ENCODE assay signal across 22 mouse cellular contexts in genomic region chr10:80981564-80982112, GRCm38 (mm10). TPM values are rescaled to one million over a fixed set of nuclear protein-coding genes. Genes with fewer than 3 reads are reported as not detected.
A peak's percentile ranks its signal among the peaks of the same experiment; 100 is the strongest.
DNase-seq lines count a peak whose midpoint lies in the region; ATAC-seq and TF ChIP-seq lines count a peak whose summit lies in the region.
"Had no signal": no experiment of that assay in that cellular context is flagged by ENCODE, and none has a peak within 500 bp of the region (broad histone marks: within the 10 kb centered on the region; RNA-seq: fewer than 3 reads in every experiment).

No protein-coding gene starts in this region.

- no peaks in the 10 kb centered on the region for H3K9me3 ChIP-seq in intestine, postnatal 0 days (ENCODE audit: control insufficient read depth)
- H3K9me3 ChIP-seq in intestine, embryonic 16.5 days (ENCODE audit: control insufficient read depth, low read length): no peaks in the 10 kb centered on the region
- peaks cover 3% of the 10 kb centered on the region for H3K9me3 ChIP-seq in CH12.LX (replicated peaks; ENCODE audit: low read length)
- H3K9me3 ChIP-seq: hindbrain, embryonic 13.5 days; limb, embryonic 15.5 days; liver, embryonic 15.5 days had no signal

- 60% methylated on average over 7 of the region's 7 CpGs for WGBS in intestine, postnatal 0 days
- WGBS in intestine, embryonic 16.5 days: 60% methylated on average over 7 of the region's 7 CpGs

- in situ Hi-C loops in CH12.LX (cut with MboI; ENCODE audit: low pct_ligation_motif_present, low pct_unique_long_range_greater_than_20kb, low sequenced_read_pairs): no loop called here

- no peak overlapping the region for H3K27ac ChIP-seq in intestine, postnatal 0 days (ENCODE audit: low read depth, low read length)
- H3K27ac ChIP-seq in intestine, embryonic 16.5 days (ENCODE audit: low read length): no peak overlapping the region
- H3K27ac ChIP-seq in CH12.LX (ENCODE audit: insufficient read depth, low read depth): no peak overlapping the region
- H3K27ac ChIP-seq: hindbrain, embryonic 13.5 days; left cerebral cortex, adult 2 months; limb, embryonic 15.5 days; liver, embryonic 15.5 days; macrophage had no signal

- no peaks in the 10 kb centered on the region for H3K79me2 ChIP-seq in CH12.LX (replicated peaks; ENCODE audit: control insufficient read depth, extremely low read depth, insufficient read depth, poor library complexity, severe bottlenecking)

- no peaks in the 10 kb centered on the region for H3K36me3 ChIP-seq in intestine, postnatal 0 days (ENCODE audit: control insufficient read depth, insufficient read depth)
- H3K36me3 ChIP-seq in intestine, embryonic 16.5 days (ENCODE audit: control insufficient read depth, insufficient read depth, low read length): no peaks in the 10 kb centered on the region
- no peaks in the 10 kb centered on the region for H3K36me3 ChIP-seq in CH12.LX (replicated peaks in 1 of 2; ENCODE audit: control insufficient read depth in 1 of 2, insufficient read depth in 1 of 2, low read length in 1 of 2)
- H3K36me3 ChIP-seq: hindbrain, embryonic 13.5 days; limb, embryonic 15.5 days; liver, embryonic 15.5 days had no signal

- DNase-seq in CH12.LX (ENCODE audit: extremely low read depth): no peak
- DNase-seq in cerebellum, adult 8-10 months: no peak
- DNase-seq: cerebellum, adult 11-12 months; cerebellum, postnatal 25 days; forebrain, postnatal 0 days; gastrocnemius, postnatal 36 days; heart, postnatal 10 days; thymus, postnatal 4 days had no signal

- TF ChIP-seq CTCF in intestine, postnatal 0 days (IDR thresholded peaks at IDR 0.05; ENCODE audit: low read depth): peak; percentile 56
- peak in 1 of 2 experiments; percentile 60; a peak in 2 of 4 replicates for TF ChIP-seq CTCF in CH12.LX (conservative IDR thresholded peaks at IDR 0.05 in 1 of 2, IDR thresholded peaks at IDR 0.05 in 1 of 2; ENCODE audit: low read depth in 2 of 2, low read length in 2 of 2)

- no peaks in the 10 kb centered on the region for H3K27me3 ChIP-seq in intestine, postnatal 0 days (replicated peaks; ENCODE audit: control insufficient read depth, insufficient read depth, low read length)
- H3K27me3 ChIP-seq in intestine, embryonic 16.5 days (replicated peaks; ENCODE audit: control insufficient read depth, insufficient read depth, low read length): 0 out of 2 replicates have a peak, but pooled peaks cover 4% of the 10 kb centered on the region
- peaks cover 7% of the 10 kb centered on the region for H3K27me3 ChIP-seq in CH12.LX (replicated peaks)

- H3K9ac ChIP-seq in intestine, postnatal 0 days (ENCODE audit: low read depth, low read length): no peak overlapping the region
- no peak overlapping the region for H3K9ac ChIP-seq in intestine, embryonic 16.5 days (ENCODE audit: low read depth, low read length)
- H3K9ac ChIP-seq in CH12.LX (ENCODE audit: insufficient read depth, low read depth): no peak overlapping the region
- H3K9ac ChIP-seq: forebrain, postnatal 0 days; hindbrain, embryonic 13.5 days; limb, embryonic 15.5 days; liver, embryonic 15.5 days had no signal

- H3K4me1 ChIP-seq in intestine, postnatal 0 days (replicated peaks; ENCODE audit: control insufficient read depth, insufficient read depth, low read length): peaks cover 2% of the 10 kb centered on the region; the same call in 1 of the 2 replicates
- H3K4me1 ChIP-seq in intestine, embryonic 16.5 days (ENCODE audit: control insufficient read depth, insufficient read depth, low read length): peaks cover 17% of the 10 kb centered on the region
- H3K4me1 ChIP-seq in CH12.LX (ENCODE audit: control insufficient read depth in 1 of 2, insufficient read depth in 2 of 2): peaks cover 15 to 36% of the 10 kb centered on the region in 2 experiments

- peak; percentile 51 for TF ChIP-seq RAD21 in CH12.LX (IDR thresholded peaks at IDR 0.05; ENCODE audit: low read depth, low read length)

- H3K4me2 ChIP-seq in intestine, postnatal 0 days (replicated peaks; ENCODE audit: low read depth): no peak overlapping the region
- H3K4me2 ChIP-seq in intestine, embryonic 16.5 days (ENCODE audit: low read depth, low read length): no peak overlapping the region
- H3K4me2 ChIP-seq in CH12.LX (ENCODE audit: insufficient read depth, low read depth, poor library complexity, severe bottlenecking): no peak overlapping the region
- H3K4me2 ChIP-seq: heart, embryonic 11.5 days; hindbrain, embryonic 13.5 days; limb, embryonic 15.5 days; liver, embryonic 15.5 days; midbrain, embryonic 11.5 days had no signal

- dilution Hi-C loops in CH12.LX (cut with MboI; ENCODE audit: extremely low pct_ligation_motif_present, extremely low pct_unique_long_range_greater_than_20kb, low sequenced_read_pairs): no loop called here

- no peak overlapping the region for H3K4me3 ChIP-seq in intestine, postnatal 0 days (ENCODE audit: low read depth, low read length)
- H3K4me3 ChIP-seq in intestine, embryonic 16.5 days (ENCODE audit: low read length): no peak overlapping the region
- H3K4me3 ChIP-seq in CH12.LX (replicated peaks in 1 of 3; ENCODE audit: low read depth in 2 of 3, low read length in 2 of 3, poor library complexity in 1 of 3): no peak overlapping the region
- H3K4me3 ChIP-seq: hindbrain, embryonic 13.5 days; left cerebral cortex, adult 2 months; limb, embryonic 15.5 days; liver, embryonic 15.5 days had no signal

- no peak for TF ChIP-seq EP300 in CH12.LX (IDR thresholded peaks at IDR 0.05; ENCODE audit: low read length)

- no peak for TF ChIP-seq POLR2A in CH12.LX (IDR thresholded peaks at IDR 0.05; ENCODE audit: low read depth, low read length)

- no peak for ATAC-seq in intestine, postnatal 0 days
- ATAC-seq in intestine, embryonic 16.5 days: no peak
- ATAC-seq in common myeloid progenitor, adult 5-6 weeks (replicated peaks; ENCODE audit: low read depth, poor library complexity, severe bottlenecking): peak; percentile 69
- ATAC-seq in megakaryocyte, adult 5-6 weeks (ENCODE audit: poor library complexity, severe bottlenecking): peak; percentile 61
- no peak for ATAC-seq in erythroblast, adult 5-6 weeks (replicated peaks; ENCODE audit: low FRiP score, poor library complexity, severe bottlenecking)
- ATAC-seq: forebrain, postnatal 0 days; inflammation-experienced regulatory T-cells, adult 6 months; lung, postnatal 0 days had no signal

TF ChIP-seq in CH12.LX, 34 proteins besides CTCF, POLR2A, EP300 and RAD21:
- TF ChIP-seq HCFC1 (IDR thresholded peaks at IDR 0.05; ENCODE audit: low read depth, low read length) (no peak), SMC3 (IDR thresholded peaks at IDR 0.05; ENCODE audit: low read depth, low read length) (peak; percentile 43)

RNA-seq across cellular contexts. Expression of gene Gng7, which starts 33.1 kb away (rescaled TPM):
- 0.81 and 1.2 TPM in 2 replicates for polyA plus RNA-seq in intestine, postnatal 0 days (2015; fragmentation: Nextera tagmentation; extraction: Ambion mirVana)
- polyA plus RNA-seq in intestine, embryonic 16.5 days (2015; fragmentation: Nextera tagmentation; extraction: Ambion mirVana): 3.6 and 4.0 TPM in 2 replicates
- total RNA-seq in CH12.LX (2012; rRNA removed): 0.46 and 0.47 TPM in 2 replicates
- total RNA-seq in CH12.LX (2014; rRNA removed): not detected in 2 replicates
- 0.24 and 0.68 TPM in 2 replicates for polyA plus RNA-seq in CH12.LX (2012; ENCODE audit: insufficient read length, low read depth)
- total RNA-seq in common myeloid progenitor, adult 5-6 weeks (2017): 0.18 and 2.2 TPM in 2 replicates
- total RNA-seq in megakaryocyte, adult 5-6 weeks (2015): 0.11 TPM in 1 of 2 replicates, not detected in the other
- 0.26 TPM in 1 of 2 replicates, not detected in the other for total RNA-seq in megakaryocyte, adult 5-6 weeks (2017)
- total RNA-seq in erythroblast, adult 5-6 weeks (2015; ENCODE audit: low replicate concordance): not detected in 2 replicates
- total RNA-seq in erythroblast, adult 5-6 weeks (2017; ENCODE audit: low replicate concordance): not detected in 2 replicates
- polyA plus RNA-seq: inflammation-experienced regulatory T-cells, adult 6 months had no signal

RNA-seq across cellular contexts. Expression of gene Diras1, which starts 43.8 kb away (rescaled TPM):
- 0.43 and 0.91 TPM in 2 replicates for polyA plus RNA-seq in intestine, postnatal 0 days (2015; fragmentation: Nextera tagmentation; extraction: Ambion mirVana)
- 0.61 and 0.92 TPM in 2 replicates for polyA plus RNA-seq in intestine, embryonic 16.5 days (2015; fragmentation: Nextera tagmentation; extraction: Ambion mirVana)
- total RNA-seq in CH12.LX (2012; rRNA removed) (not detected in 2 replicates), CH12.LX (2014; rRNA removed) (not detected in 2 replicates)
- polyA plus RNA-seq in CH12.LX (2012; ENCODE audit: insufficient read length, low read depth): not detected in 2 replicates
- total RNA-seq in common myeloid progenitor, adult 5-6 weeks (2017): not detected in 2 replicates
- not detected in 2 replicates for total RNA-seq in megakaryocyte, adult 5-6 weeks (2015)
- 0.20 TPM in 1 of 2 replicates, not detected in the other for total RNA-seq in megakaryocyte, adult 5-6 weeks (2017)
- not detected in 2 replicates for total RNA-seq in erythroblast, adult 5-6 weeks (2015; ENCODE audit: low replicate concordance)
- total RNA-seq in erythroblast, adult 5-6 weeks (2017; ENCODE audit: low replicate concordance): not detected in 2 replicates
- total RNA-seq: heart, postnatal 10 days had no signal
- polyA plus RNA-seq: inflammation-experienced regulatory T-cells, adult 6 months; lung, postnatal 0 days; macrophage had no signal

RNA-seq across cellular contexts. Expression of gene Gadd45b, which starts 51.8 kb away (rescaled TPM):
- polyA plus RNA-seq in intestine, postnatal 0 days (2015; fragmentation: Nextera tagmentation; extraction: Ambion mirVana): 19.9 and 20.1 TPM in 2 replicates
- polyA plus RNA-seq in intestine, embryonic 16.5 days (2015; fragmentation: Nextera tagmentation; extraction: Ambion mirVana): 26.5 and 29.1 TPM in 2 replicates
- total RNA-seq in CH12.LX (2012; rRNA removed): 36.2 and 52.5 TPM in 2 replicates
- 19.3 and 24.4 TPM in 2 replicates for total RNA-seq in CH12.LX (2014; rRNA removed)
- polyA plus RNA-seq in CH12.LX (2012; ENCODE audit: insufficient read length, low read depth): 14.9 and 16.4 TPM in 2 replicates
- total RNA-seq in common myeloid progenitor, adult 5-6 weeks (2017): 6.9 and 7.5 TPM in 2 replicates
- total RNA-seq in megakaryocyte, adult 5-6 weeks (2015): 11.0 and 12.9 TPM in 2 replicates
- total RNA-seq in megakaryocyte, adult 5-6 weeks (2017): 9.4 and 20.3 TPM in 2 replicates
- 2.3 and 10.6 TPM in 2 replicates for total RNA-seq in erythroblast, adult 5-6 weeks (2015; ENCODE audit: low replicate concordance)
- total RNA-seq in erythroblast, adult 5-6 weeks (2017; ENCODE audit: low replicate concordance): 3.2 and 4.9 TPM in 2 replicates

RNA-seq across cellular contexts. Expression of gene Slc39a3, which starts 55.6 kb away (rescaled TPM):
- 10.5 and 11.1 TPM in 2 replicates for polyA plus RNA-seq in intestine, postnatal 0 days (2015; fragmentation: Nextera tagmentation; extraction: Ambion mirVana)
- 18.1 and 18.9 TPM in 2 replicates for polyA plus RNA-seq in intestine, embryonic 16.5 days (2015; fragmentation: Nextera tagmentation; extraction: Ambion mirVana)
- total RNA-seq in CH12.LX (2012; rRNA removed) (6.3 and 7.2 TPM in 2 replicates), CH12.LX (2014; rRNA removed) (3.5 and 3.9 TPM in 2 replicates)
- 4.2 and 4.3 TPM in 2 replicates for polyA plus RNA-seq in CH12.LX (2012; ENCODE audit: insufficient read length, low read depth)
- total RNA-seq in common myeloid progenitor, adult 5-6 weeks (2017): 4.1 and 5.5 TPM in 2 replicates
- total RNA-seq in megakaryocyte, adult 5-6 weeks (2015): 3.9 and 6.0 TPM in 2 replicates
- 6.2 and 10.2 TPM in 2 replicates for total RNA-seq in megakaryocyte, adult 5-6 weeks (2017)
- 2.1 and 2.5 TPM in 2 replicates for total RNA-seq in erythroblast, adult 5-6 weeks (2015; ENCODE audit: low replicate concordance)
- 2.7 and 3.8 TPM in 2 replicates for total RNA-seq in erythroblast, adult 5-6 weeks (2017; ENCODE audit: low replicate concordance)

Comparison
In these comparisons a context has a peak if more than half of its experiments do, and no peak if none do; other contexts are left out.
1. ATAC-seq: peak in common myeloid progenitor, adult 5-6 weeks (single experiment) and megakaryocyte, adult 5-6 weeks (single experiment); none in intestine, postnatal 0 days (single experiment), intestine, embryonic 16.5 days (single experiment) and erythroblast, adult 5-6 weeks (single experiment).